Mouse (Mus musculus): Measurements from ENCODE around the gene Pramel1. TPM values are rescaled to one million over a fixed set of nuclear protein-coding genes. Genes with fewer than 3 reads are reported as not detected.

Gene Pramel1
- polyA plus RNA-seq (2014; fragmentation: Illumina TruSeq; extraction: RNeasy Lipid Tissue Mini Kit (QIAGEN cat#74804); ENCODE audit: low read depth, low replicate concordance) = 0.10 TPM

GRCm38 (mm10) chr4:143394181-143394580, at the start of gene Pramel1:
Gene Pramel1 (plus strand): TSS chr4:143394428.

DNA sequence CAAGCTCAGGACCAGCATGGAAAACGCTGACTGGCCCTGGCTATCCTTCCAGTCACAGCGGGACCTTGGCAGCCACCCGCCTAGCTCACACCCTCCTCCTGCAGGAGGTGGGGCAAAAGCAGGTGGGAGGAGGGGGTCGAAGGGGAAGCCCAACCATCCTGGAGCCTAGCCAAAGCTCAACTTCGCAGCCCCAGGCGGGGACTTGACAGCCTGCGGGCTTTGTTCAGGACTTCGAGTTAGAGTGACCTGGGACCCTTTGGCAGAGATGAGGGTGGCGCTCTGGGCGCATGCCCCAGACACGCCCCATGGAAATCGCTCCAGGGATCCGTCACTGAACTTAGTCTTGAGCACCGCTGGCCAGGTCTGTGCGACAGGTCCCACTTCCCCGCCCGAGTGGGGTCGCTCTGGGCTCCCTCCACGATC, 44.7 kb upstream of the Pramel1 start, which contains the start of gene Lrrc38:
TSS of gene Lrrc38 (plus strand) at position 274 of the 423 bp plus-strand sequence.

DNA sequence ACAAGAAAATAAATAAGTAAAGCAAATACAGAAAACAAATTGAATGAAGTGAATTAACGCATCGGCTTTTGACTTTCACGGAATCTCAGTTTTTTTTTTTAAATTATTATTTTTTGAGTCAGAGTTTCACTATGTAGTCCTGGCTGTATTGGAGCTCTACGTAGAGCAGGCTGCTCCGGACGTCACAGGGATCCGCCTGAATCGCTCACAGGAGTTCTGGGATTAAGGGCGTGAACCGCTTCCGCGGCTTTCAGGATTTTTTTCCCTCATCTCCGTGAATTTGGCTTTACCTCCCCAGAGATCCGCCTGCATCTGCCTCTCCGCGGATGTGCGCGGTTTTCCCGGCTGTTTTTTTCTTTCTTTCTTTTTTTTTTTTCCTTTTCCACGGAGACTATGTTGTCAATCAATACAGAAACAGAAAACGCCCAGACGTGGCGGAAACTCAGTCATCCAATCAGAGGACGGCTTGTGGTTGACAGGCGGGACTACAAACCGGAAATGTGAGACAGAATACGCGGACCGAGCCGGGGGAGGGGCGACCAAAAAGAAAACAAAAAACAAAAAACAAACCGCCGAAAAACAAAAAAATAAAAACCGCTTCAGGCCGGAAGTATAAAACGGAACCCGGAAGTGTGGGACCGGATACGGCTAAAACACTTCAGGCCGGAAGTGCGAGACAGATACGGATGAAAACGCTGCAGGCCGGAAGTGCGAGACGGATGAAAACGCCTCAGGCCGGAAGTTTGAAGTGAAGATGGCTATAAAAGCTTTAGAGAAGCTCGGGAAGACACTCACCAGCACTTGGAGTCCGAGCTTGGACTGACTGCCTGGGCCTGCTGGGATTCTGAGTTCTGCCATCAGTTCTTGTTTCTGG, 18.2 kb downstream of the Pramel1 start, which contains the start of gene Pramef8:
TSS of gene Pramef8 (plus strand) at position 208 of the 874 bp plus-strand sequence.

Other genes with a start within 250 kb of the Pramel1 start
- gene Prdm2, start 181.4 kb upstream of the Pramel1 start, polyA plus RNA-seq (2014; fragmentation: Illumina TruSeq; extraction: RNeasy Lipid Tissue Mini Kit (QIAGEN cat#74804); ENCODE audit: low read depth, low replicate concordance) = 21.7 TPM
- gene Pdpn, start 94.9 kb upstream of the Pramel1 start, polyA plus RNA-seq (2014; fragmentation: Illumina TruSeq; extraction: RNeasy Lipid Tissue Mini Kit (QIAGEN cat#74804); ENCODE audit: low read depth, low replicate concordance) = 52.5 TPM
- gene Lrrc38, start 44.7 kb upstream of the Pramel1 start, polyA plus RNA-seq (2014; fragmentation: Illumina TruSeq; extraction: RNeasy Lipid Tissue Mini Kit (QIAGEN cat#74804); ENCODE audit: low read depth, low replicate concordance) = not detected
- gene Pramef8, start 18.0 kb downstream of the Pramel1 start, polyA plus RNA-seq (2014; fragmentation: Illumina TruSeq; extraction: RNeasy Lipid Tissue Mini Kit (QIAGEN cat#74804); ENCODE audit: low read depth, low replicate concordance) = 12.3 TPM
- gene Oog4, start 55.9 kb downstream of the Pramel1 start, polyA plus RNA-seq (2014; fragmentation: Illumina TruSeq; extraction: RNeasy Lipid Tissue Mini Kit (QIAGEN cat#74804); ENCODE audit: low read depth, low replicate concordance) = not detected
- gene Gm13043, start 116.9 kb downstream of the Pramel1 start, polyA plus RNA-seq (2014; fragmentation: Illumina TruSeq; extraction: RNeasy Lipid Tissue Mini Kit (QIAGEN cat#74804); ENCODE audit: low read depth, low replicate concordance) = not detected
- not detected for gene Gm13040, start 141.5 kb downstream of the Pramel1 start, polyA plus RNA-seq (2014; fragmentation: Illumina TruSeq; extraction: RNeasy Lipid Tissue Mini Kit (QIAGEN cat#74804); ENCODE audit: low read depth, low replicate concordance)
- gene BC080695, start 157.3 kb downstream of the Pramel1 start, polyA plus RNA-seq (2014; fragmentation: Illumina TruSeq; extraction: RNeasy Lipid Tissue Mini Kit (QIAGEN cat#74804); ENCODE audit: low read depth, low replicate concordance) = not detected
- gene Gm13057, start 157.3 kb downstream of the Pramel1 start, polyA plus RNA-seq (2014; fragmentation: Illumina TruSeq; extraction: RNeasy Lipid Tissue Mini Kit (QIAGEN cat#74804); ENCODE audit: low read depth, low replicate concordance) = not detected
- gene Gm13083, start 220.6 kb downstream of the Pramel1 start, polyA plus RNA-seq (2014; fragmentation: Illumina TruSeq; extraction: RNeasy Lipid Tissue Mini Kit (QIAGEN cat#74804); ENCODE audit: low read depth, low replicate concordance) = not detected

Measured in adipose tissue, adult 10 weeks (tissue).